Mouse (Mus musculus) right cerebral cortex, postnatal 25 days (tissue): ENCODE results near the gene Aurkb.
A peak's percentile ranks its signal among the peaks of the same experiment; 100 is the strongest.

Experiments
- DNase-seq: peaks from one replicate; pipeline ENCODE4 v3.0.0; 2022

Gene Aurkb

GRCm38 (mm10) chr11:69099177-69099914, 53.9 kb downstream of the Aurkb start:
- DNase-seq, result peak; percentile 55

- peak; percentile 95 for DNase-seq
These were observed 54.5 kb downstream of the Aurkb start for GRCm38 (mm10) chr11:69099915-69100345.

- peak; percentile 8 for DNase-seq
These were observed 55.4 kb downstream of the Aurkb start for GRCm38 (mm10) chr11:69100639-69101360.
